26 mouse cellular contexts compared by ENCODE assay signal in genomic region chr4:98665884-98666283, GRCm38 (mm10).
DNase-seq lines count a peak whose midpoint lies in the region; ATAC-seq and TF ChIP-seq lines count a peak whose summit lies in the region.
"Had no signal": no experiment of that assay in that cellular context is flagged by ENCODE, and none has a peak within 500 bp of the region (broad histone marks: within the 10 kb centered on the region; RNA-seq: fewer than 3 reads in every experiment).

No protein-coding gene starts in this region.

- no peak overlapping the region for H3K9ac ChIP-seq in hindbrain, postnatal 0 days (replicated peaks; ENCODE audit: low read length)
- H3K9ac ChIP-seq in hindbrain, embryonic 11.5 days (ENCODE audit: low read depth, low read length): no peak overlapping the region
- H3K9ac ChIP-seq: embryonic facial prominence, embryonic 12.5 days; hindbrain, embryonic 13.5 days; kidney, embryonic 15.5 days; liver, embryonic 12.5 days; liver, postnatal 0 days; neural tube, embryonic 12.5 days had no signal

- H3K4me2 ChIP-seq in hindbrain, postnatal 0 days (ENCODE audit: low read depth, low read length): no peak overlapping the region
- no peak overlapping the region for H3K4me2 ChIP-seq in hindbrain, embryonic 11.5 days (replicated peaks; ENCODE audit: low read depth, low read length)
- H3K4me2 ChIP-seq: embryonic facial prominence, embryonic 12.5 days; hindbrain, embryonic 13.5 days; kidney, embryonic 15.5 days; liver, embryonic 12.5 days; midbrain, embryonic 11.5 days; neural tube, embryonic 12.5 days had no signal

- no peak overlapping the region for H3K27ac ChIP-seq in hindbrain, postnatal 0 days
- no peak overlapping the region for H3K27ac ChIP-seq in hindbrain, embryonic 11.5 days (ENCODE audit: low read depth, low read length)
- H3K27ac ChIP-seq: embryonic facial prominence, embryonic 12.5 days; gastrocnemius, adult 2 months; hindbrain, embryonic 13.5 days; kidney, embryonic 15.5 days; left cerebral cortex, adult 2 months; liver, embryonic 12.5 days; neural tube, embryonic 12.5 days had no signal

- WGBS in hindbrain, postnatal 0 days: 59% methylated on average over 7 of the region's 7 CpGs
- WGBS in hindbrain, embryonic 11.5 days: 93% methylated on average over 7 of the region's 7 CpGs

- TF ChIP-seq CTCF in hindbrain, postnatal 0 days (IDR thresholded peaks at IDR 0.05; ENCODE audit: low read depth): no peak

- H3K4me3 ChIP-seq in hindbrain, postnatal 0 days (ENCODE audit: low read length): no peak overlapping the region
- no peak overlapping the region for H3K4me3 ChIP-seq in hindbrain, embryonic 11.5 days (ENCODE audit: low read depth, low read length)
- H3K4me3 ChIP-seq: embryonic facial prominence, embryonic 12.5 days; gastrocnemius, adult 2 months; hindbrain, embryonic 13.5 days; kidney, embryonic 15.5 days; left cerebral cortex, adult 2 months; liver, embryonic 12.5 days; neural tube, embryonic 12.5 days had no signal

- no peak for ATAC-seq in hindbrain, postnatal 0 days
- ATAC-seq in hindbrain, embryonic 11.5 days (ENCODE audit: low FRiP score): no peak
- ATAC-seq: CD4-positive, CD25-positive, alpha-beta regulatory T cell, adult 4 months; forebrain, embryonic 14.5 days; liver, embryonic 12.5 days; liver, postnatal 0 days; midbrain, embryonic 16.5 days had no signal

- no peaks in the 10 kb centered on the region for H3K4me1 ChIP-seq in hindbrain, postnatal 0 days (ENCODE audit: insufficient read depth, low read length)
- no peaks in the 10 kb centered on the region for H3K4me1 ChIP-seq in hindbrain, embryonic 11.5 days (replicated peaks; ENCODE audit: control insufficient read depth, insufficient read depth, low read length)
- H3K4me1 ChIP-seq: embryonic facial prominence, embryonic 12.5 days; hindbrain, embryonic 13.5 days; kidney, embryonic 15.5 days; liver, embryonic 12.5 days; neural tube, embryonic 12.5 days had no signal

- H3K36me3 ChIP-seq in hindbrain, postnatal 0 days (ENCODE audit: insufficient read depth, low read length): no peaks in the 10 kb centered on the region
- H3K36me3 ChIP-seq in hindbrain, embryonic 11.5 days (ENCODE audit: control insufficient read depth, insufficient read depth, low read length): no peaks in the 10 kb centered on the region
- H3K36me3 ChIP-seq: embryonic facial prominence, embryonic 12.5 days; liver, embryonic 12.5 days; neural tube, embryonic 12.5 days had no signal

- no peaks in the 10 kb centered on the region for H3K27me3 ChIP-seq in hindbrain, postnatal 0 days (ENCODE audit: insufficient read depth, low read length)
- no peaks in the 10 kb centered on the region for H3K27me3 ChIP-seq in hindbrain, embryonic 11.5 days (ENCODE audit: control insufficient read depth, insufficient read depth, low read length)
- H3K27me3 ChIP-seq: embryonic facial prominence, embryonic 12.5 days; hindbrain, embryonic 13.5 days; kidney, embryonic 15.5 days; liver, embryonic 12.5 days; neural tube, embryonic 12.5 days had no signal

- H3K9me3 ChIP-seq in hindbrain, postnatal 0 days (ENCODE audit: low read length): no peaks in the 10 kb centered on the region
- H3K9me3 ChIP-seq in hindbrain, embryonic 11.5 days (ENCODE audit: control insufficient read depth, low read length): no peaks in the 10 kb centered on the region; the same call in 1 of the 2 replicates
- H3K9me3 ChIP-seq: embryonic facial prominence, embryonic 12.5 days; kidney, embryonic 15.5 days had no signal

- DNase-seq in hindbrain, postnatal 0 days (ENCODE audit: low spot score): peak; percentile 32
- DNase-seq in hindbrain, embryonic 11.5 days (ENCODE audit: low spot score): no peak
- peak; percentile 85 for DNase-seq in cerebellum, adult 11-12 months
- peak; percentile 86 for DNase-seq in cerebellum, adult 9-11 months
- no peak for DNase-seq in kidney, adult 8-10 months
- no peak for DNase-seq in gastrocnemius, adult 8-10 months (ENCODE audit: low spot score in 2 of 2)
- DNase-seq in right cerebral cortex, adult 18-20 months: no peak
- DNase-seq: adrenal gland, postnatal 36 days; embryo, embryonic 11 days; gastrocnemius, adult 2 months; heart, postnatal 36 days; kidney, adult 11 months; kidney, postnatal 25 days; liver, postnatal 0 days; lung, postnatal 36 days; right cerebral cortex, postnatal 4 days had no signal

Comparison
In these comparisons a context has a peak if more than half of its experiments do, and no peak if none do; other contexts are left out.
1. DNase-seq: peak in hindbrain, postnatal 0 days (single experiment), cerebellum, adult 11-12 months (single experiment) and cerebellum, adult 9-11 months (single experiment); none in hindbrain, embryonic 11.5 days (single experiment), kidney, adult 8-10 months (0 of 2), gastrocnemius, adult 8-10 months (0 of 2) and right cerebral cortex, adult 18-20 months (single experiment).